Mouse (Mus musculus): ENCODE measurements around the gene Gm10300.

Gm10300 gene

GRCm38 (mm10) chr4:132078296-132078714 is 3.8 kb downstream of the Gm10300 start:
- no peak for DNase-seq (ENCODE audit: low spot score in 2 of 2)

GRCm38 (mm10) chr4:132079555-132080275 is 5.2 kb downstream of the Gm10300 start:
- peak; percentile 47 to 71 for DNase-seq (ENCODE audit: low spot score in 2 of 2)

- no peak for DNase-seq (ENCODE audit: low spot score in 2 of 2)
Observed at GRCm38 (mm10) chr4:132080492-132080983, 6.0 kb downstream of the Gm10300 start.

GRCm38 (mm10) chr4:132085114-132085513 is 10.6 kb downstream of the Gm10300 start:
- no peak for DNase-seq (ENCODE audit: low spot score in 2 of 2)

- no peak for DNase-seq (ENCODE audit: low spot score in 2 of 2)
Observed at GRCm38 (mm10) chr4:132088921-132089320, 14.4 kb downstream of the Gm10300 start.

- DNase-seq (ENCODE audit: low spot score in 2 of 2) = no peak
Observed at GRCm38 (mm10) chr4:132093136-132093535, 18.6 kb downstream of the Gm10300 start.

GRCm38 (mm10) chr4:132093928-132094327 is 19.4 kb downstream of the Gm10300 start:
- no peak for DNase-seq (ENCODE audit: low spot score in 2 of 2)

GRCm38 (mm10) chr4:132095043-132095442 is 20.5 kb downstream of the Gm10300 start:
- DNase-seq (ENCODE audit: low spot score in 2 of 2) = no peak

- no peak for DNase-seq (ENCODE audit: low spot score in 2 of 2)
Observed at GRCm38 (mm10) chr4:132099548-132099947, 25.1 kb downstream of the Gm10300 start.

GRCm38 (mm10) chr4:132101152-132101551 is 26.7 kb downstream of the Gm10300 start:
- no peak for DNase-seq (ENCODE audit: low spot score in 2 of 2)

- DNase-seq (ENCODE audit: low spot score in 2 of 2) = no peak
Observed at GRCm38 (mm10) chr4:132108221-132108620, 33.7 kb downstream of the Gm10300 start.

GRCm38 (mm10) chr4:132111227-132111626 is 36.7 kb downstream of the Gm10300 start:
- DNase-seq (ENCODE audit: low spot score in 2 of 2) = no peak

- DNase-seq (ENCODE audit: low spot score in 2 of 2) = no peak
Observed at GRCm38 (mm10) chr4:132113411-132114095, 39.1 kb downstream of the Gm10300 start.

- no peak for DNase-seq (ENCODE audit: low spot score in 2 of 2)
Observed at GRCm38 (mm10) chr4:132116315-132116714, 41.8 kb downstream of the Gm10300 start.

GRCm38 (mm10) chr4:132119566-132119965 is 45.1 kb downstream of the Gm10300 start:
- no peak for DNase-seq (ENCODE audit: low spot score in 2 of 2)

- no peak for DNase-seq (ENCODE audit: low spot score in 2 of 2)
Observed at GRCm38 (mm10) chr4:132121674-132122073, 47.2 kb downstream of the Gm10300 start.

GRCm38 (mm10) chr4:132123166-132123565 is 48.7 kb downstream of the Gm10300 start:
- DNase-seq (ENCODE audit: low spot score in 2 of 2) = no peak

All from urinary bladder, postnatal 4 days (tissue).